Mouse (Mus musculus) adrenal gland, postnatal 36 days (tissue): ENCODE data around the gene Ncbp3. TPM values are rescaled to one million over a fixed set of nuclear protein-coding genes. Genes with fewer than 3 reads are reported as not detected.

Experiments
- DNase-seq, 2 experiments: peaks; one replicate each; pipeline ENCODE4 v3.0.0; 2021; ENCODE audit warnings: mixed read lengths in 1 of 2
- total RNA-seq, 2 experiments: library from RNA; stranded (reverse); gene quantifications; 2 replicates each; pipeline ENCODE4 v1.2.3; 2021

Ncbp3 gene
- total RNA-seq, 2 experiments from 2014 or later = 11.0 to 12.0 TPM

DNA sequence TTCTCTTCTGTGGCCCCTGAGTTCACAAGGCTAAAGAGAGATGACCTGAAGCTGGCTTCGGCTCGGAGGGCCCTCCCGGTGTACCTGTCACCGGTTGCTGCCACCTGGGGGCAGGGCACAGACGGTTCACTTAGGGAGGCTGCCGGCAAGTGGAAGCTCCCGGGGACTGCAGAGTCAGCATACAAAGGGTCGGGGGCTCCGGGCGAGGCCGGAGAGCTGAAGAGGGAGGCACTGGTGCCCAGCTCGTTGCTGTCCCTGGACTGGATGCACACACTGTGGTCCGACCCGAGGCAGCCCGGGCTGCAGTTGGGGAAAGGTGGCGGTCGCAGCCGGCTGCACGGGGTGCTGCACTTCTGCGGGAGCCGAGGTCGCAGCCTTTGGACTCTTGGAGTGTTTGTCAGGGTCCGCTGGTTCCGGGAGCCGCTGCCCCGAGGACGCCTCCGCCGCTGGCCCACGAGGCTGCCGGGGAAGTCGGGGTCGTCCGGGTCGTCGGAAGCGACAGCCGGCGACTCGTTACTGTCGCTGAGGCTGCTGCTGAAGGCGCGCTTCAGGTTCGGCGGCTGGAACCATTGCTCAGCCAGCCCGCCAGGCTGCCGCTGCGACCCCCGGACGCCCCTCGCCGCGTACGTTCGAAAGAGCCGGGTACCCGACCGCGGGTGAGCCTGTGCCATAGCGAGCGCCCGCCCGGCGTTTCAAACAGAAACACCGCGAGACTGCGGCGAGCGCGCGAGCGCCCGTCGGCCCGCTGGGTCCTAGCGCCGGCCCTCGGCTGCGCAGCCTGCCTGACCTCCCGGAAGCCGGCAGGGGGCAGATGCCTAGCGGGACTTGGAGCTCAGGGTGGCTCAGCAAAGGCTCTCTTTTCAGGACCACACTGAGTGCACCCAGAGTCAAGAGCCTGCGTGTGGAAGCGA lies 90.3 kb downstream of the Ncbp3 start, which contains the start of gene Haspin:
Gene Haspin, minus strand, starts transcription at position 704 of the 911 bp plus-strand sequence.
- DNase-seq = peak; percentile 92 to 95

Other genes with a start within 250 kb of the Ncbp3 start
- gene Atp2a3, start 86.6 kb upstream of the Ncbp3 start, total RNA-seq = 1 to 10 TPM; 7.2 to 8.2 TPM
- gene P2rx1, start 48.7 kb upstream of the Ncbp3 start, total RNA-seq = under 1 TPM; 0.33 to 0.70 TPM
- gene Camkk1, start 28.8 kb upstream of the Ncbp3 start, total RNA-seq = 1 to 10 TPM; 2.6 to 5.1 TPM
- gene Itgae, start 42.8 kb downstream of the Ncbp3 start, total RNA-seq = under 1 TPM; 0.50 to 0.59 TPM
- gene Haspin, start 90.5 kb downstream of the Ncbp3 start, total RNA-seq = under 1 TPM; 0.93 to 0.95 TPM
- gene P2rx5, start 112.6 kb downstream of the Ncbp3 start, total RNA-seq = 1 to 10 TPM; 5.1 to 6.5 TPM
- gene Emc6, start 129.3 kb downstream of the Ncbp3 start, total RNA-seq = 10 to 100 TPM; 83.0 to 85.0 TPM
- 10 to 100 TPM; 74.5 to 79.4 TPM for gene Tax1bp3, start 129.3 kb downstream of the Ncbp3 start, total RNA-seq
- gene Ctns, start 151.3 kb downstream of the Ncbp3 start, total RNA-seq = 10 to 100 TPM; 14.3 to 16.8 TPM
- gene Shpk, start 151.7 kb downstream of the Ncbp3 start, total RNA-seq = 10 to 100 TPM in 1 of 2 experiments, 1 to 10 TPM in 1; 8.8 to 13.2 TPM
- under 1 TPM; 0.13 to 0.36 TPM for gene Trpv1, start 186.5 kb downstream of the Ncbp3 start, total RNA-seq
- under 1 TPM; 0.07 to 0.20 TPM for gene Trpv3, start 219.6 kb downstream of the Ncbp3 start, total RNA-seq